Mouse (Mus musculus) megakaryocyte, embryonic 14.5 days (primary cell): ENCODE measurements around the gene Slc25a39. TPM values are rescaled to one million over a fixed set of nuclear protein-coding genes. Genes with fewer than 3 reads are reported as not detected.

Experiments used
- H3K27me3 ChIP-seq: replicated peaks from 2 replicates; pipeline ENCODE3; 2012; ENCODE audit warnings: inconsistent platforms
- H3K36me3 ChIP-seq: replicated peaks from 2 replicates; pipeline ENCODE3; 2012; ENCODE audit warnings: low read length, inconsistent platforms, mixed read lengths
- H3K4me1 ChIP-seq: 2 replicates; pipeline ENCODE4 v1.6.1; 2012; ENCODE audit warnings: inconsistent platforms
- H3K4me3 ChIP-seq: replicated peaks from 2 replicates; pipeline ENCODE3; 2012; ENCODE audit warnings: moderate library complexity, mild to moderate bottlenecking, inconsistent platforms
- H3K9me3 ChIP-seq: 2 replicates; pipeline ENCODE4 v1.6.1; 2012; ENCODE audit warnings: inconsistent platforms
- FLI1 ChIP-seq: IDR thresholded peaks from 2 replicates; pipeline ENCODE4 v1.6.1; 2012; ENCODE audit warnings: low read length, inconsistent platforms, mixed read lengths
- GATA1 ChIP-seq: IDR thresholded peaks from 3 replicates; pipeline ENCODE4 v1.6.1; 2012; ENCODE audit warnings: mixed read lengths, low read length, inconsistent platforms, borderline replicate concordance
- polyA plus RNA-seq: library from polyadenylated mRNA; stranded (reverse); fragments of >175 nt; gene quantifications from 2 replicates; pipeline ENCODE4 v1.2.3, GENCODE M21; 2012; ENCODE audit warnings: low replicate concordance; ENCODE audit not compliant: insufficient read depth

Slc25a39 gene
- polyA plus RNA-seq, 1 experiment = 164 TPM

DNA sequence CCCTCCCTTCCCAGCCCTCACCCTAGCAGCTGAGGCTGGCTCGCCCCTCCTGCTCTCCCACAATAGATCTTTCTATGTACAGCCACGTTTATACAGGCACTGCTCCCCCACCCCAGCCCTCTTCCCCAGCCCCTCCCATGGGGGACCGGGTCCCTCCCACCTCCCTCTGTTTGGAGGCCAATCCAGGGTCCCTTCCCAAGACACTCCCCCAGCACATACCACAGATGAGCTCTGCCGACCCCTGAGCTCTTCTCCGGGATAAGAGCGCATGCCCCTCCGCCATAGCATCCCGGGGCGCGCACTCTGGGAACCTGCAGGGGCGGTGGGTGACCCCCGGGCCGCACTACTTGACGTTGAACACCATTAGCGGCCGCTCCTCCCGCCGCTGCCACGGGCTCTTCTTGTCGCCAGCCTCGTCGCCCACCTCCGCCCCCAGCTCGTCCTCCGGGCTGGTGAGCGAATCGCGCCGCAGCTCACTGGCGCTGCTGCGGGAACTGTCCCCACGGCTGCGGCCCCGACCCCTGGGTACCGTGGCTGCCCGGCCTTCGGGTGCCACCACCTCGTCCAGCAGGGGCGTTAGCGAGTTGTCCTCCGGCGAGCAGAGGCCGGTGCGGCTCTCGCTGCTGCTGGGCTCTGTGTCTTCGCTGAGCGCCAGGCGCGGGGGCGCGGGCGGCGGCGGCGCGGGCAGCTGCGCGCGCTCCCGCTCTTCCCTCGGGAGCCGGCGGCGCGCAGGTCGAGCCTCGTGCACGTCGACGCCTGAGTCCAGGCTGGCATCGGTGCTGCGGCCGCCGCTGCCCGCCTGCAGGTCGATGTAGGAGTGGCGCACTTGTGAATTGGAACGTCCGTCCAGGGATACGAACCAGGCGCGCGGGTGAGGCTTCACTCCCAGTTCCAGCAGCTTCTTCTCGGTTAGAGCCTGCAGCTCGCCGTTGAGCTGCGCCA, 29.6 kb upstream of the Slc25a39 start:
- Histone ChIP-seq H3K4me1 (peaks cover 63% of the 10 kb centered on the region), H3K27me3 (peaks cover 38% of the 10 kb centered on the region), H3K4me3 (peak overlapping the region; percentile 88), H3K36me3 (peaks cover 59% of the 10 kb centered on the region), H3K9me3 (peaks cover 9% of the 10 kb centered on the region; the same call in 1 of the 2 replicates)
- TF ChIP-seq GATA1 (no peak), FLI1 (no peak)

DNA sequence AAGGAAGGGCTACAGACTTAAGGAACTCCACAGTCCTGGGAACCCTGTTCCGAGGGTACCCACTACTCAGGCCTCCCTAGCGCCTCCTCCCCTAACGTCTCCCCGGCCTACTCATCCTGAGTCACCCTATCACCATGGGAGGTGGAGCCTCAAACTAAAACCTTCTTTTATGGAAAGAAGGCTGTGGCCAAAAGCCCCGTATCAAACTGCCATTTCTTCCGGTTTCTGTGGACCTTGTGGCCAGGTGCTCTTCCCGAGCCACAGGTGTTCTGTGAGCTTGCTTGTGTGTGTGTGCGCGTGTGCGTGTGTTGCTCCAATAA, 28.7 kb upstream of the Slc25a39 start:
- TF ChIP-seq FLI1 = no peak
- TF ChIP-seq GATA1 = no peak
- Histone ChIP-seq H3K27me3 (peaks cover 35% of the 10 kb centered on the region), H3K36me3 (peaks cover 59% of the 10 kb centered on the region), H3K4me1 (peaks cover 73% of the 10 kb centered on the region), H3K4me3 (no peak overlapping the region), H3K9me3 (peaks cover 9% of the 10 kb centered on the region; the same call in 1 of the 2 replicates)

- peaks cover 59% of the 10 kb centered on the region for H3K36me3 ChIP-seq
- H3K4me1 ChIP-seq = peaks cover 78% of the 10 kb centered on the region
- H3K9me3 ChIP-seq = peaks cover 9% of the 10 kb centered on the region; the same call in 1 of the 2 replicates
- no peak for TF ChIP-seq FLI1
- no peak for TF ChIP-seq GATA1
- H3K4me3 ChIP-seq = no peak overlapping the region
- H3K27me3 ChIP-seq = peaks cover 33% of the 10 kb centered on the region
Observed at GRCm38 (mm10) chr11:102435754-102436470, 28.2 kb upstream of the Slc25a39 start.

- H3K36me3 ChIP-seq = peaks cover 59% of the 10 kb centered on the region
- H3K4me1 ChIP-seq = peaks cover 80% of the 10 kb centered on the region
- H3K4me3 ChIP-seq = no peak overlapping the region
- TF ChIP-seq GATA1 (no peak), FLI1 (no peak)
- H3K9me3 ChIP-seq = peaks cover 9% of the 10 kb centered on the region; the same call in 1 of the 2 replicates
- peaks cover 32% of the 10 kb centered on the region for H3K27me3 ChIP-seq
Observed at GRCm38 (mm10) chr11:102434816-102435705, 27.3 kb upstream of the Slc25a39 start.

DNA sequence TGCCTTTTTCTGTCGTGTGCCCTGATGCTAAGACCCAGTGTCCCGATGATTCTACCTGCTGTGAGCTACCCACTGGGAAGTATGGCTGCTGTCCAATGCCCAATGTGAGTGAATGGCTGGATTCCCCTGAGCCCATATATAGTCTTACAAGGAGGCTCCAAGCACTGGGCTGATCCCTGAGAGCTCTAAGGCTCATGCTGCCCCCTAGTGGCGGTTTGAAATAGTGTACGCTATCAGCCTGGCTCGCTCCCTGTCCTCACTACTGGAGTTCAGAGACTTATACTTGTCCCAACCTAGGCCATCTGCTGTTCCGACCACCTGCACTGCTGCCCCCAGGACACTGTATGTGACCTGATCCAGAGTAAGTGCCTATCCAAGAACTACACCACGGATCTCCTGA, 26.7 kb upstream of the Slc25a39 start:
- H3K36me3 ChIP-seq = peaks cover 59% of the 10 kb centered on the region
- H3K27me3 ChIP-seq = peaks cover 25% of the 10 kb centered on the region
- H3K9me3 ChIP-seq = peaks cover 9% of the 10 kb centered on the region; the same call in 1 of the 2 replicates
- no peak for TF ChIP-seq GATA1
- H3K4me1 ChIP-seq = peaks cover 80% of the 10 kb centered on the region
- peak overlapping the region; percentile 3 for H3K4me3 ChIP-seq

GRCm38 (mm10) chr11:102433866-102434265, 26.1 kb upstream of the Slc25a39 start:
- peaks cover 58% of the 10 kb centered on the region for H3K36me3 ChIP-seq
- peaks cover 83% of the 10 kb centered on the region for H3K4me1 ChIP-seq
- H3K4me3 ChIP-seq = peak overlapping the region; percentile 11
- no peak for TF ChIP-seq FLI1
- H3K9me3 ChIP-seq = peaks cover 9% of the 10 kb centered on the region; the same call in 1 of the 2 replicates
- peaks cover 20% of the 10 kb centered on the region for H3K27me3 ChIP-seq

- Histone ChIP-seq H3K36me3 (peaks cover 50% of the 10 kb centered on the region), H3K27me3 (peaks cover 10% of the 10 kb centered on the region), H3K9me3 (peaks cover 4% of the 10 kb centered on the region; the same call in 1 of the 2 replicates), H3K4me1 (peaks cover 83% of the 10 kb centered on the region), H3K4me3 (peak overlapping the region; percentile 93)
- TF ChIP-seq FLI1 (no peak), GATA1 (no peak)
Observed at GRCm38 (mm10) chr11:102432896-102433295, 25.1 kb upstream of the Slc25a39 start.

DNA sequence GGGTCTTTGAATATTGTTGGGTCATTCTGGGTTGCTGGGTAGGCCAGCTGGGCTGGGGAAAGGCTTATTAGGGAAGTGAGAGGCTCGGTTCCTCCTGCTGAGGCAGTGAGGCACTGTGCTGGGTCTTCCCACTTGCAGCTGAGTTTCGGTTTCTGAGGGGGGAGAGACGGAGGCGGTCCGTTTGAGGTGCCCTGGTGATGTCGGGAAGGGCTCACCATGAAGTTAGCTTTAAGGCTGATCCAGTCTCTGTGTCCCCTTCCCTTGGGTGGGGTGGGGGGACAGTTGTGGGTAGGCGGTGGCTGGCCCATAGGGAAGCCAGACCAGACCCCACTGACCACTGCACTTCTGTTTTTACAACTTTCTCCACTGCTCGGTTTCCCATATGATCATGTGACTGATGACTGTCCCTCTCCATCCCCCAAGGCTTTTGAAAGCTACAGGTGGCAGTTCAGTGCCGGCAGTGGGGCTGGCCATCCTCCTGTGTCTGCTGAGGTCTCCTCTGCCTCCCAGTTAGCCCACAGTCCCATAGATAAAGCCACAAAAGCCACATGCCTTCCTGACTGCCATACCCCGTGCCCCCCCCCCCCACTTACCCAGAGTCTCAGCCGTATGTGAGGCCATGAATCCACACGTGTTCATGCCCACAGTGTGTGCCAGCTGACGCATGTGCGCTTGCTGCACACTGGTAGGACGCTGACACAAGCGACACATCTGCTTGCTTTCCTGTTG, 24.5 kb upstream of the Slc25a39 start:
- H3K27me3 ChIP-seq = peaks cover 4% of the 10 kb centered on the region
- peaks cover 46% of the 10 kb centered on the region for H3K36me3 ChIP-seq
- peaks cover 76% of the 10 kb centered on the region for H3K4me1 ChIP-seq
- TF ChIP-seq FLI1 = no peak
- TF ChIP-seq GATA1 = no peak
- peaks cover 2% of the 10 kb centered on the region; the same call in 1 of the 2 replicates for H3K9me3 ChIP-seq
- peak overlapping the region; percentile 93 for H3K4me3 ChIP-seq

DNA sequence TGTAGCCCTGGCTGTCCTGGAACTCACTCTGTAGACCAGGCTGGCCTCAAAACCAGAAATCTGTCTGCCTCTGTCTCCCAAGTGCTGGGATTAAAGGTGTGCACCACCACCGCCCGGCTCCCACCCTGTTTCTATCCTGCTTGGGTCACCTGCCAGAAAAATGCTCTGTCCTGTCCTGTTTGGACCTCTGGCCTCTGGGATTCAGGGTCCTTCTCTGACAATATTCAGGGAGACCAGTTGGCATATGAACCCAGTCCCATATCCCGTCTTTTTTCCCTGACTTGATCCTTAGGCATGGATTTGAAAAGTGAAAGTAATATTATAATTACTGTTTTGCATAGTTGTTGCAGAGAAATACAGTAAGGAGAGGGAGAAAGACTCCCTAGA, 24.0 kb upstream of the Slc25a39 start:
- Histone ChIP-seq H3K4me3 (peak overlapping the region; percentile 93), H3K9me3 (peaks cover 5% of the 10 kb centered on the region; the same call in 1 of the 2 replicates), H3K36me3 (peaks cover 41% of the 10 kb centered on the region), H3K4me1 (peaks cover 72% of the 10 kb centered on the region), H3K27me3 (peaks cover 2% of the 10 kb centered on the region)
- TF ChIP-seq FLI1 = no peak
- TF ChIP-seq GATA1 = no peak
